Mouse (Mus musculus) hindbrain, embryonic 11.5 days (tissue): ENCODE measurements around the gene Spata31d1d. TPM values are rescaled to one million over a fixed set of nuclear protein-coding genes. Genes with fewer than 3 reads are reported as not detected.
"Not testable (repeated sequence)": the region's sequence is repeated elsewhere in the genome, so short reads cannot be mapped to it uniquely, and the experiment has no call there.

Source experiments
- ATAC-seq: fragments of 200-750 bp; cut with Nextera tagmentation; 2 replicates; pipeline ENCODE4 v1.8.0; 2017; ENCODE audit warnings: mild to moderate bottlenecking, moderate TSS enrichment, moderate library complexity; ENCODE audit not compliant: low FRiP score
- DNase-seq: peaks from one replicate; pipeline ENCODE4 v3.0.0-alpha.2; 2015; ENCODE audit warnings: low spot score
- H3K27ac ChIP-seq: fragments of 300-500 bp; sonication (generic); 2 replicates; pipeline ENCODE4 v1.5.1; 2014; ENCODE audit warnings: mild to moderate bottlenecking, low read depth, low read length
- H3K27me3 ChIP-seq: fragments of 300-500 bp; sonication (generic); 2 replicates; pipeline ENCODE4 v1.6.1; 2014; ENCODE audit warnings: mild to moderate bottlenecking, low read length, moderate library complexity, mixed read lengths; ENCODE audit not compliant: control insufficient read depth, insufficient read depth
- H3K36me3 ChIP-seq: fragments of 300-500 bp; sonication (generic); 2 replicates; pipeline ENCODE4 v1.6.1; 2014; ENCODE audit warnings: mild to moderate bottlenecking, low read length, moderate library complexity, mixed read lengths; ENCODE audit not compliant: control insufficient read depth, insufficient read depth
- H3K4me1 ChIP-seq: fragments of 300-500 bp; sonication (generic); replicated peaks from 2 replicates; pipeline ENCODE4 v1.6.1; 2014; ENCODE audit warnings: low read length, mixed read lengths; ENCODE audit not compliant: control insufficient read depth, insufficient read depth
- H3K4me2 ChIP-seq: fragments of 300-500 bp; sonication (generic); replicated peaks from 2 replicates; pipeline ENCODE4 v1.6.1; 2014; ENCODE audit warnings: mild to moderate bottlenecking, low read depth, low read length
- H3K4me3 ChIP-seq: fragments of 300-500 bp; sonication (generic); 2 replicates; pipeline ENCODE4 v1.5.1; 2014; ENCODE audit warnings: low read depth, low read length
- H3K9ac ChIP-seq: fragments of 300-500 bp; sonication (generic); 2 replicates; pipeline ENCODE4 v1.6.1; 2014; ENCODE audit warnings: low read depth, low read length
- H3K9me3 ChIP-seq: fragments of 300-500 bp; sonication (generic); 2 replicates; pipeline ENCODE4 v1.6.1; 2016; ENCODE audit warnings: low read length; ENCODE audit not compliant: control insufficient read depth
- WGBS: fragments of 180-500 bp; shearing (Covaris S2); extraction: QIAGEN DNeasy Blood & Tissue Kit; methylation state at CpG from one replicate; pipeline ENCODE4 v1.1.7; 2014; 5-methylcytosine and 5-hydroxymethylcytosine counted together
- polyA plus RNA-seq: library from polyadenylated mRNA; unstranded; fragments of >200 nt; fragmentation: Nextera tagmentation; extraction: Ambion mirVana; gene quantifications from 2 replicates; pipeline ENCODE4 v1.2.1, GENCODE M21; 2014

The Spata31d1d gene
- polyA plus RNA-seq, 1 experiment from 2014 or later: not detected

- no peak overlapping the region for H3K9ac ChIP-seq
- no peaks in the 10 kb centered on the region for H3K27me3 ChIP-seq
- ATAC-seq: no peak
- no peak overlapping the region for H3K4me3 ChIP-seq
- H3K9me3 ChIP-seq: no peaks in the 10 kb centered on the region
- H3K36me3 ChIP-seq: no peaks in the 10 kb centered on the region
- DNase-seq: no peak
- H3K4me1 ChIP-seq: no peaks in the 10 kb centered on the region
- 94% methylated on average over 1 of the region's 1 CpGs for WGBS
- H3K4me2 ChIP-seq: no peak overlapping the region
- no peak overlapping the region for H3K27ac ChIP-seq
Measured at GRCm38 (mm10) chr13:59719475-59719874, 12.1 kb downstream of the Spata31d1d start.

GRCm38 (mm10) chr13:59718857-59719440 is 12.6 kb downstream of the Spata31d1d start:
- WGBS: 41% methylated on average over 6 of the region's 6 CpGs
- H3K4me3 ChIP-seq, H3K36me3 ChIP-seq, H3K4me2 ChIP-seq, H3K4me1 ChIP-seq, H3K9ac ChIP-seq, H3K9me3 ChIP-seq, DNase-seq, H3K27ac ChIP-seq, ATAC-seq, H3K27me3 ChIP-seq: not testable (repeated sequence)

- Histone ChIP-seq H3K9ac (no peak overlapping the region), H3K4me3 (no peak overlapping the region), H3K27me3 (no peaks in the 10 kb centered on the region), H3K36me3 (no peaks in the 10 kb centered on the region), H3K4me2 (no peak overlapping the region), H3K9me3 (no peaks in the 10 kb centered on the region), H3K4me1 (no peaks in the 10 kb centered on the region), H3K27ac (no peak overlapping the region)
- DNase-seq (no peak), ATAC-seq (no peak)
- 42% methylated on average over 3 of the region's 3 CpGs for WGBS
Measured at GRCm38 (mm10) chr13:59713710-59714109, 17.8 kb downstream of the Spata31d1d start.

GRCm38 (mm10) chr13:59711984-59712383 is 19.6 kb downstream of the Spata31d1d start, which contains the start of gene Spata31d1b:
Spata31d1b (plus strand) TSS chr13:59712284.
- H3K4me1 ChIP-seq, H3K9ac ChIP-seq, DNase-seq, H3K9me3 ChIP-seq, H3K36me3 ChIP-seq, H3K4me3 ChIP-seq, H3K27me3 ChIP-seq, ATAC-seq, H3K4me2 ChIP-seq, H3K27ac ChIP-seq: not testable (repeated sequence)
- WGBS: 73% methylated on average over 3 of the region's 3 CpGs

GRCm38 (mm10) chr13:59710230-59710629 is 21.3 kb downstream of the Spata31d1d start, which contains the start of gene Spata31d1a:
Spata31d1a (minus strand) TSS chr13:59710330.
- Histone ChIP-seq H3K36me3 (no peaks in the 10 kb centered on the region), H3K27ac (no peak within 1 kb of the TSS), H3K9ac (no peak within 1 kb of the TSS), H3K27me3 (no peaks in the 10 kb centered on the region), H3K4me1 (no peaks in the 10 kb centered on the region), H3K4me3 (no peak within 1 kb of the TSS), H3K4me2 (no peak within 1 kb of the TSS), H3K9me3 (no peaks in the 10 kb centered on the region)
- no peak for ATAC-seq
- 94% methylated on average over 15 of the region's 15 CpGs for WGBS
- DNase-seq: no peak

GRCm38 (mm10) chr13:59704562-59704961 is 27.0 kb downstream of the Spata31d1d start:
- H3K4me3 ChIP-seq: no peak overlapping the region
- no peaks in the 10 kb centered on the region for H3K4me1 ChIP-seq
- no peaks in the 10 kb centered on the region for H3K36me3 ChIP-seq
- DNase-seq (no peak), ATAC-seq (no peak)
- WGBS: 59% methylated on average over 12 of the region's 12 CpGs
- no peak overlapping the region for H3K9ac ChIP-seq
- no peak overlapping the region for H3K4me2 ChIP-seq
- no peaks in the 10 kb centered on the region for H3K9me3 ChIP-seq
- H3K27me3 ChIP-seq: no peaks in the 10 kb centered on the region
- no peak overlapping the region for H3K27ac ChIP-seq

GRCm38 (mm10) chr13:59703514-59703913 is 28.0 kb downstream of the Spata31d1d start:
- H3K4me2 ChIP-seq: no peak overlapping the region
- no peak overlapping the region for H3K27ac ChIP-seq
- H3K9me3 ChIP-seq: no peaks in the 10 kb centered on the region
- no peak overlapping the region for H3K9ac ChIP-seq
- ATAC-seq: no peak
- WGBS: 82% methylated on average over 12 of the region's 12 CpGs
- no peaks in the 10 kb centered on the region for H3K4me1 ChIP-seq
- H3K4me3 ChIP-seq: no peak overlapping the region
- DNase-seq: no peak
- no peaks in the 10 kb centered on the region for H3K27me3 ChIP-seq
- no peaks in the 10 kb centered on the region for H3K36me3 ChIP-seq

GRCm38 (mm10) chr13:59700137-59700536 is 31.4 kb downstream of the Spata31d1d start:
- DNase-seq: not testable (repeated sequence)

GRCm38 (mm10) chr13:59699131-59699530 is 32.4 kb downstream of the Spata31d1d start:
- DNase-seq (no peak), ATAC-seq (no peak)
- Histone ChIP-seq H3K27me3 (no peaks in the 10 kb centered on the region; the same call in 1 of the 2 replicates), H3K36me3 (no peaks in the 10 kb centered on the region), H3K9ac (no peak overlapping the region), H3K27ac (no peak overlapping the region), H3K9me3 (no peaks in the 10 kb centered on the region), H3K4me3 (no peak overlapping the region), H3K4me2 (no peak overlapping the region), H3K4me1 (no peaks in the 10 kb centered on the region)
- WGBS: 91% methylated on average over 8 of the region's 8 CpGs

More at GRCm38 (mm10) chr13:59700137-59700536, 31.4 kb downstream of the Spata31d1d start:
- not testable (repeated sequence) for H3K27me3 ChIP-seq, H3K9me3 ChIP-seq, ATAC-seq, H3K4me2 ChIP-seq, H3K4me3 ChIP-seq, H3K4me1 ChIP-seq, H3K27ac ChIP-seq, H3K9ac ChIP-seq, H3K36me3 ChIP-seq
- 47% methylated on average over 1 of the region's 1 CpGs for WGBS
